Mouse (Mus musculus) activated CD4-positive, CD25-positive, alpha-beta regulatory T cell, adult 9 weeks (primary cell): ENCODE results near the gene Fam228b. TPM values are rescaled to one million over a fixed set of nuclear protein-coding genes. Genes with fewer than 3 reads are reported as not detected.

Experiments
- polyA plus RNA-seq: library from polyadenylated mRNA; unstranded; fragments of 100-300 nt; shearing (Covaris generic); gene quantifications from one replicate; pipeline ENCODE4 v1.2.1, GENCODE M21; 2017

The Fam228b gene
- not detected for polyA plus RNA-seq

DNA sequence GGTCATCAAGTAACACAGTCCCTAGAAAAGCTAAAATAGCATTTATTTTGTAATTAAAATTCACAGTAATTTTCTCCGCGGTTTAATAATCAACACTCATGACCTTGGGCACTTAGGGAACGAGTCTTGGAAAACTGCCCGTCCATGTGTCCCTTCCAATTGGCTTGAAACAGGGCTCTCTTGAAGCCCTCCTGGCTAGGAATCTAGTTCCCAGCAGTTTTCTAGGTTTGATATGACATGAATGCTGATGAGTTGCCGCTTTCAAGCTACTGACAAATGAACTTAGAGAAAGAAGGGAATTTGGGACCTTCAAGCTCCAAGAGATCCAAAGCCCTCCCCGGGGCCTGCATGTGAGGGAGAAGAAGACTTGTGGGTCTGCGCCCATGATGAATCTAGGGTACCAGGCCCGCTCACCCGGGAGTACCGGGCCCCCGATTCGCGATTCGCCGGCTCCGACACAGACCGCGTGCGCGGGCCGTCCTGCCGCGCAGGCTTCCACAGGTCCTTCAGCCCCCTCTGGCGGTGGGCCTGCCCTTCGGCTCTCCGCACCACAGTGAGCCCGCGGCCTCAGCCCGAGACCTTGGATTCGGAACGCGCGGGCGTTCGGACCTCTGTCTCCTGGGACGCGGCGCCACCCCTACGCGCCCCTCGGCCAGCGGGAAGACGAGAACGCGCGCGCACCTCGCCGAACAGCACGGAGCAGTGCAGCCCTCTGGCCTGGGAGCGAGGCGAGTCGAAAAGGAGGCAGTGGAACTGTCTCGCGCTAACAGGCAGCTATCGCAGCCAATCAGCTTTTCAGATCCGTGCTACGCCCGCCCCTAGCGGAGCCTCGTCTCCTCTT is at the start of gene Fam228b, which contains the start of gene Pfn4:
TSS of gene Fam228b (minus strand) at position 776 of the 841 bp plus-strand sequence.
TSS of gene Pfn4 (plus strand) at position 531 of the 841 bp plus-strand sequence.

DNA sequence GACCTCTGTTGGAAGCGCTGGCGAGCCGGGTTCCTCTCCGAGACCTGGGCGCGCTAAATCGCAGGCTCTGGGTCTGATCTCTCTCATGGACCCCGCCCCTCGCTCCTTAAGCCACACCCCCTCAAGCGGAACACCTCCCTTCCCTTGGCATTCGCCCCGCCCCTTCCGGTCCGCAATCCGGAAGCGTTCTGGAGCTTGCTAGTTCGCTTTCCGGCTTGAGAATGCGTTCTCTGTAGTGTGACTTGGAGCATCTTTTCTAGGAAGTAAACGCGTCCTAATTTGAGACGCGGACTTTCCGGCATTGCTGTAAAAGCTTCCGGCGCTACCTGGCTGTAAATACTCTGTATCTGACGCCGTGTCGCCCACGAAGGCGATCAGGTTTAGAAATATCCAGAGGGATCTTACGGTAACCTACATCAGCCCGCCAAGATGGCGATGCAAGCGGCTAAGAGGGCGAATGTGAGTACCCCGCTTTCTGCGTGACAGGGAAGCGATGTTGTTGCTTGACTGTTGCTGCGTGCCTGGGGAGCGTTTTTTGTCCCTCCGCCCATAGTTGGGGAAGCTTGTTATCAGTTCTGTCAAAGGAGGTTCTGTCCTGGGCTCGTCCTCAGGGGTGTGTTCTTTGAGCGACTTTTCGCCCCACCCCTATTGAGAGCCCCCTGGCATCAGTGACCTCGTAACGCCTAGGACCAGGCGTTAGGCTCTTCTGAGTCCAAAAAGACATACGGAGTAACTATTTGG is 48.5 kb upstream of the Fam228b start, which contains the start of gene Sf3b6:
TSS of gene Sf3b6 (plus strand) at position 184 of the 741 bp plus-strand sequence.

GRCm38 (mm10) chr12:4738031-4738576 is 31.0 kb downstream of the Fam228b start, which contains the start of gene Fam228a:
Gene Fam228a (minus strand): TSS chr12:4738430.

Other genes starting within 250 kb of the Fam228b start
- gene Itsn2, start 176.6 kb downstream of the Fam228b start, polyA plus RNA-seq = 36.1 TPM
- not detected for gene Gm3625, start 176.3 kb downstream of the Fam228b start, polyA plus RNA-seq
- 0.20 TPM for gene Fam228a, start 30.8 kb downstream of the Fam228b start, polyA plus RNA-seq
- not detected for gene Pfn4, start 245 bp downstream of the Fam228b start, polyA plus RNA-seq
- gene Sf3b6, start 48.3 kb upstream of the Fam228b start, polyA plus RNA-seq = 415 TPM
- gene Fkbp1b, start 72.3 kb upstream of the Fam228b start, polyA plus RNA-seq = not detected
- 11.0 TPM for gene Wdcp, start 74.0 kb upstream of the Fam228b start, polyA plus RNA-seq
- 0.55 TPM for gene Mfsd2b, start 105.1 kb upstream of the Fam228b start, polyA plus RNA-seq
- gene Ubxn2a, start 138.4 kb upstream of the Fam228b start, polyA plus RNA-seq = 14.6 TPM
- 8.5 TPM for gene Atad2b, start 148.1 kb upstream of the Fam228b start, polyA plus RNA-seq